Mouse (Mus musculus): ENCODE results near the gene Vamp2. TPM values are rescaled to one million over a fixed set of nuclear protein-coding genes. Genes with fewer than 3 reads are reported as not detected.

Gene Vamp2
- polyA plus RNA-seq, 1 experiment, result 51.8 TPM

GRCm38 (mm10) chr11:69095511-69096231 is 7.4 kb downstream of the Vamp2 start:
- H3K36me3 ChIP-seq (ENCODE audit: control insufficient read depth, insufficient read depth), result peaks cover 12% of the 10 kb centered on the region
- TF ChIP-seq REST (IDR thresholded peaks at IDR 0.05; ENCODE audit: insufficient read depth, insufficient read length) (no peak), MYOD1 (IDR thresholded peaks at IDR 0.05; ENCODE audit: control insufficient read depth in 1 of 3, insufficient read length in 2 of 3, low read depth in 2 of 3) (no peak), USF1 (IDR thresholded peaks at IDR 0.05; ENCODE audit: low read depth) (no peak), TCF3 (IDR thresholded peaks at IDR 0.05; ENCODE audit: insufficient read length, low read depth) (no peak), E2F4 (IDR thresholded peaks at IDR 0.05; ENCODE audit: insufficient read depth) (no peak), CEBPB (IDR thresholded peaks at IDR 0.05; ENCODE audit: insufficient read depth, poor library complexity, severe bottlenecking) (no peak), MYOG (IDR thresholded peaks at IDR 0.05; ENCODE audit: control insufficient read depth in 1 of 3, insufficient read depth in 1 of 3, insufficient read length in 2 of 3, low read depth in 2 of 3) (no peak)
- no peak overlapping the region for H3ac ChIP-seq (ENCODE audit: control insufficient read depth, insufficient read length)
- no peaks in the 10 kb centered on the region for H3K27me3 ChIP-seq (ENCODE audit: control insufficient read depth, insufficient read depth, insufficient read length)
- peak overlapping the region; percentile 90 for H3K4me2 ChIP-seq (ENCODE audit: low read depth)
- peaks cover 8% of the 10 kb centered on the region for H3K79me2 ChIP-seq (ENCODE audit: control insufficient read depth, insufficient read depth)
- peak overlapping the region; percentile 36 for H3K4me3 ChIP-seq

- H3K79me2 ChIP-seq (ENCODE audit: control insufficient read depth, insufficient read depth), result peaks cover 10% of the 10 kb centered on the region
- peak overlapping the region; percentile 90 for H3K4me2 ChIP-seq (ENCODE audit: low read depth)
- no peaks in the 10 kb centered on the region for H3K27me3 ChIP-seq (ENCODE audit: control insufficient read depth, insufficient read depth, insufficient read length)
- peak overlapping the region; percentile 36 for H3K4me3 ChIP-seq
- peaks cover 6% of the 10 kb centered on the region for H3K36me3 ChIP-seq (ENCODE audit: control insufficient read depth, insufficient read depth)
- TF ChIP-seq TCF3 (IDR thresholded peaks at IDR 0.05; ENCODE audit: insufficient read length, low read depth) (no peak), MYOG (IDR thresholded peaks at IDR 0.05; ENCODE audit: control insufficient read depth in 1 of 3, insufficient read depth in 1 of 3, insufficient read length in 2 of 3, low read depth in 2 of 3) (no peak), POLR2AphosphoS2 (IDR thresholded peaks at IDR 0.05; ENCODE audit: insufficient read length, low read depth) (no peak), SRF (IDR thresholded peaks at IDR 0.05; ENCODE audit: control insufficient read depth, insufficient read length, low read depth) (no peak), MYOD1 (IDR thresholded peaks at IDR 0.05; ENCODE audit: control insufficient read depth in 1 of 3, insufficient read length in 2 of 3, low read depth in 2 of 3) (no peak), MAX (IDR thresholded peaks at IDR 0.05; ENCODE audit: low read depth) (no peak), CEBPB (IDR thresholded peaks at IDR 0.05; ENCODE audit: insufficient read depth, poor library complexity, severe bottlenecking) (no peak), USF1 (IDR thresholded peaks at IDR 0.05; ENCODE audit: low read depth) (no peak), REST (IDR thresholded peaks at IDR 0.05; ENCODE audit: insufficient read depth, insufficient read length) (no peak), TCF12 (IDR thresholded peaks at IDR 0.05; ENCODE audit: insufficient read depth, poor library complexity, severe bottlenecking) (no peak), E2F4 (IDR thresholded peaks at IDR 0.05; ENCODE audit: insufficient read depth) (no peak)
- H3ac ChIP-seq (ENCODE audit: control insufficient read depth, insufficient read length), result no peak overlapping the region
These were observed 8.2 kb downstream of the Vamp2 start for GRCm38 (mm10) chr11:69096360-69096986.

- peak overlapping the region; percentile 36 for H3K4me3 ChIP-seq
- TF ChIP-seq MYOG (IDR thresholded peaks at IDR 0.05; ENCODE audit: control insufficient read depth in 1 of 3, insufficient read depth in 1 of 3, insufficient read length in 2 of 3, low read depth in 2 of 3), result peak; percentile 43 to 94 (median 82)
- no peak for TF ChIP-seq CEBPB (IDR thresholded peaks at IDR 0.05; ENCODE audit: insufficient read depth, poor library complexity, severe bottlenecking)
- peak; percentile 69 for TF ChIP-seq TCF3 (IDR thresholded peaks at IDR 0.05; ENCODE audit: insufficient read length, low read depth)
- peak in 2 of 3 experiments; percentile 87 to 95 for TF ChIP-seq MYOD1 (IDR thresholded peaks at IDR 0.05; ENCODE audit: control insufficient read depth in 1 of 3, insufficient read length in 2 of 3, low read depth in 2 of 3)
- TF ChIP-seq POLR2A (IDR thresholded peaks at IDR 0.05; ENCODE audit: insufficient read length, low read depth), result peak; percentile 68
- TF ChIP-seq TCF12 (IDR thresholded peaks at IDR 0.05; ENCODE audit: insufficient read depth, poor library complexity, severe bottlenecking), result no peak
- TF ChIP-seq MAX (IDR thresholded peaks at IDR 0.05; ENCODE audit: low read depth), result no peak
- no peak for TF ChIP-seq REST (IDR thresholded peaks at IDR 0.05; ENCODE audit: insufficient read depth, insufficient read length)
- TF ChIP-seq USF1 (IDR thresholded peaks at IDR 0.05; ENCODE audit: low read depth), result peak; percentile 98
- no peak for TF ChIP-seq E2F4 (IDR thresholded peaks at IDR 0.05; ENCODE audit: insufficient read depth)
- TF ChIP-seq POLR2AphosphoS2 (IDR thresholded peaks at IDR 0.05; ENCODE audit: insufficient read length, low read depth), result peak; percentile 59
- TF ChIP-seq SRF (IDR thresholded peaks at IDR 0.05; ENCODE audit: control insufficient read depth, insufficient read length, low read depth), result peak; percentile 46
- H3K4me2 ChIP-seq (ENCODE audit: low read depth), result peak overlapping the region; percentile 99
These were observed 9.0 kb downstream of the Vamp2 start for GRCm38 (mm10) chr11:69096987-69097900.

GRCm38 (mm10) chr11:69098039-69098761 is 9.9 kb downstream of the Vamp2 start:
- peak overlapping the region; percentile 40 for H3K4me3 ChIP-seq
- no peak overlapping the region for H3ac ChIP-seq (ENCODE audit: control insufficient read depth, insufficient read length)
- H3K79me2 ChIP-seq (ENCODE audit: control insufficient read depth, insufficient read depth), result peaks cover 10% of the 10 kb centered on the region
- TF ChIP-seq USF1 (IDR thresholded peaks at IDR 0.05; ENCODE audit: low read depth), result no peak
- TF ChIP-seq TCF12 (IDR thresholded peaks at IDR 0.05; ENCODE audit: insufficient read depth, poor library complexity, severe bottlenecking), result no peak
- no peak for TF ChIP-seq POLR2A (IDR thresholded peaks at IDR 0.05; ENCODE audit: insufficient read length, low read depth)
- no peak for TF ChIP-seq POLR2AphosphoS2 (IDR thresholded peaks at IDR 0.05; ENCODE audit: insufficient read length, low read depth)
- TF ChIP-seq MYOG (IDR thresholded peaks at IDR 0.05; ENCODE audit: control insufficient read depth in 1 of 3, insufficient read depth in 1 of 3, insufficient read length in 2 of 3, low read depth in 2 of 3), result no peak
- no peak for TF ChIP-seq TCF3 (IDR thresholded peaks at IDR 0.05; ENCODE audit: insufficient read length, low read depth)
- TF ChIP-seq E2F4 (IDR thresholded peaks at IDR 0.05; ENCODE audit: insufficient read depth), result no peak
- TF ChIP-seq MYOD1 (IDR thresholded peaks at IDR 0.05; ENCODE audit: control insufficient read depth in 1 of 3, insufficient read length in 2 of 3, low read depth in 2 of 3), result no peak
- TF ChIP-seq CEBPB (IDR thresholded peaks at IDR 0.05; ENCODE audit: insufficient read depth, poor library complexity, severe bottlenecking), result no peak
- no peak for TF ChIP-seq MAX (IDR thresholded peaks at IDR 0.05; ENCODE audit: low read depth)
- no peak for TF ChIP-seq REST (IDR thresholded peaks at IDR 0.05; ENCODE audit: insufficient read depth, insufficient read length)
- TF ChIP-seq SRF (IDR thresholded peaks at IDR 0.05; ENCODE audit: control insufficient read depth, insufficient read length, low read depth), result no peak
- peak overlapping the region; percentile 99 for H3K4me2 ChIP-seq (ENCODE audit: low read depth)
- H3K36me3 ChIP-seq (ENCODE audit: control insufficient read depth, insufficient read depth), result peaks cover 14% of the 10 kb centered on the region
- H3K27me3 ChIP-seq (ENCODE audit: control insufficient read depth, insufficient read depth, insufficient read length), result no peaks in the 10 kb centered on the region

More at GRCm38 (mm10) chr11:69096987-69097900, 9.0 kb downstream of the Vamp2 start:
- Histone ChIP-seq H3K79me2 (ENCODE audit: control insufficient read depth, insufficient read depth) (peaks cover 10% of the 10 kb centered on the region), H3K36me3 (ENCODE audit: control insufficient read depth, insufficient read depth) (peaks cover 8% of the 10 kb centered on the region), H3K27me3 (ENCODE audit: control insufficient read depth, insufficient read depth, insufficient read length) (no peaks in the 10 kb centered on the region), H3ac (ENCODE audit: control insufficient read depth, insufficient read length) (no peak overlapping the region)
